Mouse (Mus musculus): ENCODE measurements around the gene Dhdds. TPM values are rescaled to one million over a fixed set of nuclear protein-coding genes. Genes with fewer than 3 reads are reported as not detected.
A peak's percentile ranks its signal among the peaks of the same experiment; 100 is the strongest.

Gene Dhdds
- polyA plus RNA-seq, 1 experiment from 2014 or later, result 45.1 TPM

- WGBS, result 49% methylated on average over 3 of the region's 3 CpGs
- H3K9ac ChIP-seq, result no peak overlapping the region
- H3K27ac ChIP-seq, result no peak overlapping the region
- no peaks in the 10 kb centered on the region for H3K9me3 ChIP-seq
- no peaks in the 10 kb centered on the region for H3K36me3 ChIP-seq
- ATAC-seq (ENCODE audit: insufficient number of reproducible peaks, insufficient read depth, low FRiP score, low TSS enrichment, low read depth), result no peak
- H3K4me2 ChIP-seq, result no peak overlapping the region
- H3K27me3 ChIP-seq, result no peaks in the 10 kb centered on the region
- H3K4me1 ChIP-seq, result 0 out of 2 replicates have a peak, but pooled peaks cover 3% of the 10 kb centered on the region
- no peak overlapping the region for H3K4me3 ChIP-seq
These were observed 59.1 kb downstream of the Dhdds start for GRCm38 (mm10) chr4:133941576-133941975.

- no peaks in the 10 kb centered on the region for H3K9me3 ChIP-seq
- no peak for ATAC-seq (ENCODE audit: insufficient number of reproducible peaks, insufficient read depth, low FRiP score, low TSS enrichment, low read depth)
- H3K36me3 ChIP-seq, result no peaks in the 10 kb centered on the region
- no peaks in the 10 kb centered on the region for H3K27me3 ChIP-seq
- WGBS, result 60% methylated on average over 13 of the region's 13 CpGs
- H3K4me3 ChIP-seq, result no peak overlapping the region
- no peak overlapping the region for H3K4me2 ChIP-seq
- H3K27ac ChIP-seq, result no peak overlapping the region
- no peak overlapping the region for H3K9ac ChIP-seq
- 0 out of 2 replicates have a peak, but pooled peaks cover 3% of the 10 kb centered on the region for H3K4me1 ChIP-seq
These were observed 60.1 kb downstream of the Dhdds start for GRCm38 (mm10) chr4:133940386-133941260.

GRCm38 (mm10) chr4:133938077-133938476 is 62.6 kb downstream of the Dhdds start:
- H3K4me1 ChIP-seq, result peaks cover 6% of the 10 kb centered on the region; the same call in 1 of the 2 replicates
- no peaks in the 10 kb centered on the region for H3K9me3 ChIP-seq
- WGBS, result 35% methylated on average over 2 of the region's 2 CpGs
- H3K27ac ChIP-seq, result no peak overlapping the region
- H3K9ac ChIP-seq, result no peak overlapping the region
- H3K36me3 ChIP-seq, result no peaks in the 10 kb centered on the region
- no peak overlapping the region for H3K4me3 ChIP-seq
- no peaks in the 10 kb centered on the region for H3K27me3 ChIP-seq
- no peak for ATAC-seq (ENCODE audit: insufficient number of reproducible peaks, insufficient read depth, low FRiP score, low TSS enrichment, low read depth)
- H3K4me2 ChIP-seq, result no peak overlapping the region

GRCm38 (mm10) chr4:133931785-133932184 is 68.9 kb downstream of the Dhdds start:
- Histone ChIP-seq H3K4me2 (no peak overlapping the region), H3K4me1 (peaks cover 12% of the 10 kb centered on the region), H3K9ac (no peak overlapping the region), H3K4me3 (no peak overlapping the region), H3K36me3 (no peaks in the 10 kb centered on the region), H3K27ac (no peak overlapping the region), H3K9me3 (no peaks in the 10 kb centered on the region), H3K27me3 (no peaks in the 10 kb centered on the region)
- ATAC-seq (ENCODE audit: insufficient number of reproducible peaks, insufficient read depth, low FRiP score, low TSS enrichment, low read depth), result no peak
- WGBS, result 69% methylated on average over 3 of the region's 3 CpGs

GRCm38 (mm10) chr4:133931349-133931748 is 69.4 kb downstream of the Dhdds start:
- WGBS, result 15% methylated on average over 10 of the region's 10 CpGs
- no peak overlapping the region for H3K27ac ChIP-seq
- no peak for ATAC-seq (ENCODE audit: insufficient number of reproducible peaks, insufficient read depth, low FRiP score, low TSS enrichment, low read depth)

GRCm38 (mm10) chr4:133929278-133929670 is 71.4 kb downstream of the Dhdds start:
- Histone ChIP-seq H3K9me3 (no peaks in the 10 kb centered on the region), H3K4me2 (peak overlapping the region; percentile 16), H3K27ac (peak overlapping the region; percentile 51; the same call in 1 of the 2 replicates), H3K27me3 (no peaks in the 10 kb centered on the region), H3K4me3 (no peak overlapping the region), H3K4me1 (peaks cover 12% of the 10 kb centered on the region), H3K9ac (0 out of 2 replicates have a peak overlapping the region, but pooled peaks have one; percentile 16), H3K36me3 (no peaks in the 10 kb centered on the region)
- 27% methylated on average over 7 of the region's 7 CpGs for WGBS
- ATAC-seq (ENCODE audit: insufficient number of reproducible peaks, insufficient read depth, low FRiP score, low TSS enrichment, low read depth), result no peak

More at GRCm38 (mm10) chr4:133931349-133931748, 69.4 kb downstream of the Dhdds start:
- no peak overlapping the region for H3K4me2 ChIP-seq
- H3K27me3 ChIP-seq, result no peaks in the 10 kb centered on the region
- H3K4me3 ChIP-seq, result no peak overlapping the region
- peaks cover 12% of the 10 kb centered on the region for H3K4me1 ChIP-seq
- H3K9ac ChIP-seq, result no peak overlapping the region
- H3K36me3 ChIP-seq, result no peaks in the 10 kb centered on the region
- H3K9me3 ChIP-seq, result no peaks in the 10 kb centered on the region

GRCm38 (mm10) chr4:133928576-133929277 is 72.0 kb downstream of the Dhdds start:
- Histone ChIP-seq H3K36me3 (no peaks in the 10 kb centered on the region), H3K4me2 (peak overlapping the region; percentile 16), H3K27me3 (no peaks in the 10 kb centered on the region), H3K9ac (no peak overlapping the region), H3K4me1 (peaks cover 12% of the 10 kb centered on the region), H3K27ac (peak overlapping the region; percentile 51), H3K9me3 (no peaks in the 10 kb centered on the region), H3K4me3 (no peak overlapping the region)
- no peak for ATAC-seq (ENCODE audit: insufficient number of reproducible peaks, insufficient read depth, low FRiP score, low TSS enrichment, low read depth)
- whole genome bisulfite sequencing, result 30% methylated on average over 15 of the region's 15 CpGs

- Histone ChIP-seq H3K9me3 (no peaks in the 10 kb centered on the region), H3K4me3 (no peak overlapping the region), H3K27ac (no peak overlapping the region), H3K4me1 (peaks cover 9% of the 10 kb centered on the region), H3K36me3 (no peaks in the 10 kb centered on the region), H3K4me2 (no peak overlapping the region), H3K9ac (no peak overlapping the region), H3K27me3 (no peaks in the 10 kb centered on the region)
- 77% methylated on average over 4 of the region's 4 CpGs for WGBS
- no peak for ATAC-seq (ENCODE audit: insufficient number of reproducible peaks, insufficient read depth, low FRiP score, low TSS enrichment, low read depth)
These were observed 75.5 kb downstream of the Dhdds start for GRCm38 (mm10) chr4:133925204-133925603.

- no peak overlapping the region for H3K9ac ChIP-seq
- no peak overlapping the region for H3K4me2 ChIP-seq
- peaks cover 1% of the 10 kb centered on the region for H3K4me1 ChIP-seq
- H3K9me3 ChIP-seq, result no peaks in the 10 kb centered on the region
- no peaks in the 10 kb centered on the region for H3K36me3 ChIP-seq
- ATAC-seq (ENCODE audit: insufficient number of reproducible peaks, insufficient read depth, low FRiP score, low TSS enrichment, low read depth), result no peak
- H3K4me3 ChIP-seq, result no peak overlapping the region
- 90% methylated on average over 5 of the region's 5 CpGs for WGBS
- H3K27me3 ChIP-seq, result no peaks in the 10 kb centered on the region
- H3K27ac ChIP-seq, result no peak overlapping the region
These were observed 77.0 kb downstream of the Dhdds start for GRCm38 (mm10) chr4:133923743-133924142.

All from embryonic facial prominence, embryonic 13.5 days (tissue).